Mouse (Mus musculus) cerebellum, postnatal 4 days (tissue): ENCODE results near the gene Pip5k1a.
"Not testable (repeated sequence)": the region's sequence is repeated elsewhere in the genome, so short reads cannot be mapped to it uniquely, and the experiment has no call there.

Experiments used
- DNase-seq, 2 experiments: peaks; one replicate each; pipeline ENCODE4 v3.0.0; 2022; ENCODE audit warnings: low spot score in 2 of 2, mixed read lengths in 1 of 2

The Pip5k1a gene

GRCm38 (mm10) chr3:95042166-95042837, 64.4 kb downstream of the Pip5k1a start, which contains the start of gene Psmd4:
Gene Psmd4 (minus strand): TSS chr3:95042614.
- DNase-seq: peak; percentile 90 to 95

GRCm38 (mm10) chr3:95041625-95042024, 65.1 kb downstream of the Pip5k1a start:
- no peak for DNase-seq

GRCm38 (mm10) chr3:95029953-95030352, 76.8 kb downstream of the Pip5k1a start:
- no peak for DNase-seq

GRCm38 (mm10) chr3:95029291-95029827, 77.4 kb downstream of the Pip5k1a start:
- DNase-seq: not testable (repeated sequence)

- no peak for DNase-seq
Measured at GRCm38 (mm10) chr3:95028603-95029002, 78.1 kb downstream of the Pip5k1a start.

GRCm38 (mm10) chr3:95027701-95028100, 79.0 kb downstream of the Pip5k1a start:
- DNase-seq: no peak

- DNase-seq: no peak
Measured at GRCm38 (mm10) chr3:95027057-95027645, 79.6 kb downstream of the Pip5k1a start.

- no peak for DNase-seq
Measured at GRCm38 (mm10) chr3:95025202-95025601, 81.5 kb downstream of the Pip5k1a start.

GRCm38 (mm10) chr3:95024551-95024950, 82.2 kb downstream of the Pip5k1a start:
- no peak for DNase-seq

- not testable (repeated sequence) for DNase-seq
Measured at GRCm38 (mm10) chr3:95020956-95021355, 85.8 kb downstream of the Pip5k1a start.

GRCm38 (mm10) chr3:95018741-95019140, 88.0 kb downstream of the Pip5k1a start:
- DNase-seq: no peak

- DNase-seq: no peak
Measured at GRCm38 (mm10) chr3:95016532-95017056, 90.1 kb downstream of the Pip5k1a start.

GRCm38 (mm10) chr3:95015891-95016531, 90.7 kb downstream of the Pip5k1a start:
- DNase-seq: peak; percentile 62 to 90

GRCm38 (mm10) chr3:95015337-95015872, 91.3 kb downstream of the Pip5k1a start, which contains the start of gene Zfp687:
Gene Zfp687 (minus strand): TSS chr3:95015448.
- DNase-seq: peak; percentile 98 to 100

GRCm38 (mm10) chr3:95014428-95015151, 92.1 kb downstream of the Pip5k1a start:
- peak in 1 of 2 experiments; percentile 32 for DNase-seq

GRCm38 (mm10) chr3:95013699-95014427, 92.9 kb downstream of the Pip5k1a start:
- peak in 1 of 2 experiments; percentile 24 for DNase-seq

- DNase-seq: no peak
Measured at GRCm38 (mm10) chr3:95012982-95013381, 93.7 kb downstream of the Pip5k1a start.

- DNase-seq: no peak
Measured at GRCm38 (mm10) chr3:95010396-95010795, 96.3 kb downstream of the Pip5k1a start.
